ENCODE assay signal across 23 mouse cellular contexts in the genomic region with DNA sequence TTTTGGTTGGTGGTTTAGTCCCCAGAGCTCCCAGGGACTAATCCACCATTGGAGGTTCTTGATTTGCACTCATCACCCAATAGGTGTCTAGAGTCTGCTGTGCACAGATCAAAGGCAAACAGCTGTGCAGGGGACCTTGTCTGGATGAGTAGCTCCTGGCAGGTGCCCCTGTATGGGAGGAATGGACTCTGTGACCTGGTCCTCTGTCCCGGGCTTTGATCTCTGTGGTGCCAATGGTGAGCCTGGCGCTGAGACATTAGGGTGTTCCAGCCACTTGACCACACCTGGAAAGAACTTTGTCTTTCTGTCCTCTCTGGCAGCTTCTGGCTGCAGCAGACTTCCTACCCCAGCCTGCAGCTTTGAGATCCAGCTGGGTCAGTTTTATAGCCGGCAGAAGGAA.
"Had no signal": no experiment of that assay in that cellular context is flagged by ENCODE, and none has a peak within 500 bp of the region (broad histone marks: within the 10 kb centered on the region; RNA-seq: fewer than 3 reads in every experiment).

No protein-coding gene starts in this region.

- H3K4me1 ChIP-seq: forebrain, embryonic 15.5 days; heart, embryonic 13.5 days; heart, embryonic 15.5 days; liver, embryonic 12.5 days had no signal

- H3K4me3 ChIP-seq: forebrain, embryonic 15.5 days; heart, adult 2 months; heart, embryonic 13.5 days; heart, embryonic 15.5 days; hindbrain, embryonic 13.5 days; hindbrain, embryonic 15.5 days; limb, embryonic 13.5 days; limb, embryonic 15.5 days; liver, embryonic 12.5 days had no signal

- H3K9me3 ChIP-seq: forebrain, embryonic 15.5 days; heart, embryonic 13.5 days; heart, embryonic 15.5 days; hindbrain, embryonic 13.5 days; hindbrain, embryonic 15.5 days; limb, embryonic 13.5 days; limb, embryonic 15.5 days; liver, embryonic 12.5 days had no signal

- DNase-seq: forebrain, postnatal 0 days; gastrocnemius, postnatal 14 days; gastrocnemius, postnatal 36 days; heart, adult 11 months; heart, adult 2 months; heart, postnatal 14 days; heart, postnatal 36 days; layer of hippocampus, adult 9-11 months; layer of hippocampus, postnatal 36 days; lung, adult 18-20 months had no signal

- H3K4me2 ChIP-seq: forebrain, embryonic 15.5 days; heart, embryonic 11.5 days; heart, embryonic 13.5 days; heart, embryonic 15.5 days; hindbrain, embryonic 13.5 days; hindbrain, embryonic 15.5 days; limb, embryonic 13.5 days; limb, embryonic 15.5 days; liver, embryonic 12.5 days had no signal

- ATAC-seq: forebrain, embryonic 15.5 days; forebrain, postnatal 0 days; hindbrain, postnatal 0 days; intestine, embryonic 16.5 days; liver, embryonic 12.5 days had no signal

- H3K27me3 ChIP-seq: forebrain, embryonic 15.5 days; heart, embryonic 15.5 days; hindbrain, embryonic 15.5 days; liver, embryonic 12.5 days had no signal

- H3K27ac ChIP-seq: forebrain, embryonic 15.5 days; heart, adult 2 months; heart, embryonic 13.5 days; heart, embryonic 15.5 days; hindbrain, embryonic 13.5 days; hindbrain, embryonic 15.5 days; hindbrain, postnatal 0 days; kidney, postnatal 0 days; limb, embryonic 13.5 days; limb, embryonic 15.5 days; liver, embryonic 12.5 days; liver, embryonic 14.5 days had no signal

- H3K9ac ChIP-seq: forebrain, embryonic 15.5 days; forebrain, postnatal 0 days; heart, embryonic 13.5 days; heart, embryonic 15.5 days; hindbrain, embryonic 13.5 days; hindbrain, embryonic 15.5 days; limb, embryonic 13.5 days; limb, embryonic 15.5 days; liver, embryonic 12.5 days; liver, embryonic 14.5 days had no signal

- H3K36me3 ChIP-seq: forebrain, embryonic 15.5 days; heart, embryonic 13.5 days; heart, embryonic 15.5 days; hindbrain, embryonic 13.5 days; hindbrain, embryonic 15.5 days; limb, embryonic 13.5 days; limb, embryonic 15.5 days; liver, embryonic 12.5 days had no signal
